Mouse (Mus musculus): ENCODE data around the gene Pik3c2g. TPM values are rescaled to one million over a fixed set of nuclear protein-coding genes. Genes with fewer than 3 reads are reported as not detected.

Gene Pik3c2g
- polyA plus RNA-seq, 1 experiment from 2014 or later = 0.54 TPM

GRCm38 (mm10) chr6:139592081-139592480 is 5.1 kb downstream of the Pik3c2g start:
- WGBS = 52% methylated on average over 3 of the region's 3 CpGs
- ATAC-seq (ENCODE audit: low FRiP score, low read depth) = no peak
- Histone ChIP-seq H3K4me1 (0 out of 2 replicates have a peak, but pooled peaks cover 4% of the 10 kb centered on the region), H3K27ac (replicated peaks) (no peak overlapping the region), H3K36me3 (no peaks in the 10 kb centered on the region), H3K9ac (replicated peaks) (no peak overlapping the region), H3K27me3 (no peaks in the 10 kb centered on the region), H3K9me3 (no peaks in the 10 kb centered on the region), H3K4me2 (replicated peaks) (no peak overlapping the region), H3K4me3 (no peak overlapping the region)

DNA sequence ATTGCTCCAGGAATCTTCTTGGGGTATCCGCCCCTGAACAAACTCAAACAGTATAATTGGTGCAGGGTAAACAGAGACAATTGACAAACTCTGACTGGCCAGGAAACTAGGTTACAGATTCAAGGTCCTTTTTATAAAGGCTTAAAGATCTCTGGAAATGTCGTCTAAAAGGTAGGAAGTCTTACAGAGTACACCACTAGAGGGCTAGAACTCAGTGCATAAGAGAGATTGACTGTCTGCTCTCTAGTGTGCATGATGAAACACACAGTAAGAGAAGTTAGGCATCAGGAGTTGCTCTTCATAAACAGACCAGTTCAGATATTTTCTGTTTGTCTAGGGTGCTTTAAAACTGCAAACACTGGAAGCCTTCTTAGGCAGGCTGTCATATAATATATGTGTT is 9.4 kb downstream of the Pik3c2g start:
- ATAC-seq (ENCODE audit: low FRiP score, low read depth) = no peak
- 41% methylated on average over 2 of the region's 2 CpGs for WGBS
- H3K4me2 ChIP-seq (replicated peaks) = no peak overlapping the region
- no peaks in the 10 kb centered on the region for H3K36me3 ChIP-seq
- H3K9ac ChIP-seq (replicated peaks) = no peak overlapping the region
- H3K9me3 ChIP-seq = no peaks in the 10 kb centered on the region
- H3K27ac ChIP-seq (replicated peaks) = no peak overlapping the region
- no peaks in the 10 kb centered on the region for H3K4me1 ChIP-seq
- no peaks in the 10 kb centered on the region for H3K27me3 ChIP-seq
- H3K4me3 ChIP-seq = no peak overlapping the region

DNA sequence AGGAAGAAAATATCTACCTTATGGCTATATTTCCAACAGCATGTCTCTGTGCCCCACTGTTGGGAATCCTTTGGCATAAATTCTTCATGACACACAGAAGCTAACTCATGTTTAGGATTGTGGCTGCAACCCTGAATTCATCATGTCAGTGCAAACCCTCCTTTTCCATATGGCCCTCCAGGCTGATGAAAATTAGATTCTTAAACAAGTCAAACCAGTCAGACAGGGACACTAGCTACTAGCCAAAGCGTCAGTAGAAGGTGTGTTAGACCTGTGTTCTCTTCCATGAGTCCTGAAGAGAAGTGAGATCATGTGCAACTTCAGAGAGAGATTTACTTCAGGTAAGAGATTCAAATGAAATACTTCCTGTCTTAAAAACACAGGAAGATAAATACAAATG is 12.2 kb downstream of the Pik3c2g start:
- no peak overlapping the region for H3K27ac ChIP-seq (replicated peaks)
- no peak overlapping the region for H3K4me3 ChIP-seq
- no peak overlapping the region for H3K9ac ChIP-seq (replicated peaks)
- H3K4me2 ChIP-seq (replicated peaks) = no peak overlapping the region
- no peaks in the 10 kb centered on the region for H3K27me3 ChIP-seq
- H3K9me3 ChIP-seq = no peaks in the 10 kb centered on the region
- 84% methylated on average over 1 of the region's 1 CpGs for WGBS
- no peak for ATAC-seq (ENCODE audit: low FRiP score, low read depth)
- H3K36me3 ChIP-seq = no peaks in the 10 kb centered on the region
- no peaks in the 10 kb centered on the region for H3K4me1 ChIP-seq

DNA sequence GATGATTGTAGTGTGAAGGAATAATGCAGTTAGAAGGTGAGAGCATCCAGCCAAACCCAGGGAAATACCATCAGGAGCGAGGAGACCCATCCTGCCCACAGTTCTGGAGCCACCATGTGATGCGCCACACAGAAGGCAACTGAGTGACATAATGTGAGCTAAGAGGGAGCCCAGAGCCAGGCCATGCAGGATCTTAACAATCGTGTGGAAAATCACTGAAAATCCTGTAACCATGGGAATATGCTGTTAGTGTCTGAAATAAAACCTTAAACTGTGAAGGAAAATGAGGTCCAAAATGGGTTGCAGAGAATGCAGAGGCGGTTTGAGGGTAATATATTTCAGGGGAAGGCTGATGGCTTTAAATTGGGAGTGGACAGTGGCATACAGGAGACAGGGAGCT is 31.8 kb downstream of the Pik3c2g start:
- Histone ChIP-seq H3K36me3 (no peaks in the 10 kb centered on the region), H3K27me3 (no peaks in the 10 kb centered on the region), H3K4me3 (no peak overlapping the region), H3K4me2 (replicated peaks) (no peak overlapping the region), H3K9me3 (no peaks in the 10 kb centered on the region), H3K27ac (replicated peaks) (no peak overlapping the region), H3K4me1 (no peaks in the 10 kb centered on the region), H3K9ac (replicated peaks) (no peak overlapping the region)
- no peak for ATAC-seq (ENCODE audit: low FRiP score, low read depth)
- WGBS = 86% methylated on average over 4 of the region's 4 CpGs

DNA sequence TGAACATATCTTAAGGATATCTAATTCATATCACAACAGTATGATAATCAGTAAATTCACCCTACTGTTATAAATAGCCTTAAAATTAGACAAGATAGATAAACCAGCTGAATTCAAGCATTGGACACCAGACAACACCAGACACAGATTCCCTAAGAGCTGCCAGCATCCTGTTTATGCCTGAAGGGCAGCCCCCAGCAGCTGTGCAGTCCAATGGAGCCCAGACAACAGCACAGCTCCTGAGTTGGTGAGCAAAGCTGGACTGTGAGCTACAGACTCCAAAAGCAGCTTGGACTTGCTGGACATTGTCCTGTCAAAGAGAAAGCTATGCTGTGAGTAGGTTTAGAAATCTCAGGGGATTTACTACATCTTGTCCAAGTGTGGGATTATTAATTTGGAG is 37.7 kb downstream of the Pik3c2g start:
- ATAC-seq (ENCODE audit: low FRiP score, low read depth) = no peak
- H3K27me3 ChIP-seq = no peaks in the 10 kb centered on the region

GRCm38 (mm10) chr6:139634561-139634960 is 47.5 kb downstream of the Pik3c2g start:
- no peak overlapping the region for H3K4me2 ChIP-seq (replicated peaks)
- no peak overlapping the region for H3K9ac ChIP-seq (replicated peaks)
- H3K36me3 ChIP-seq = no peaks in the 10 kb centered on the region
- H3K27ac ChIP-seq (replicated peaks) = no peak overlapping the region
- H3K27me3 ChIP-seq = no peaks in the 10 kb centered on the region
- H3K9me3 ChIP-seq = no peaks in the 10 kb centered on the region
- H3K4me3 ChIP-seq = no peak overlapping the region
- H3K4me1 ChIP-seq = no peaks in the 10 kb centered on the region
- 86% methylated on average over 3 of the region's 3 CpGs for WGBS
- ATAC-seq (ENCODE audit: low FRiP score, low read depth) = no peak

More for the DNA sequence above, 37.7 kb downstream of the Pik3c2g start:
- no peak overlapping the region for H3K27ac ChIP-seq (replicated peaks)
- no peak overlapping the region for H3K4me3 ChIP-seq
- no peaks in the 10 kb centered on the region for H3K9me3 ChIP-seq
- no peaks in the 10 kb centered on the region for H3K4me1 ChIP-seq
- H3K4me2 ChIP-seq (replicated peaks) = no peak overlapping the region
- H3K9ac ChIP-seq (replicated peaks) = no peak overlapping the region
- H3K36me3 ChIP-seq = no peaks in the 10 kb centered on the region

DNA sequence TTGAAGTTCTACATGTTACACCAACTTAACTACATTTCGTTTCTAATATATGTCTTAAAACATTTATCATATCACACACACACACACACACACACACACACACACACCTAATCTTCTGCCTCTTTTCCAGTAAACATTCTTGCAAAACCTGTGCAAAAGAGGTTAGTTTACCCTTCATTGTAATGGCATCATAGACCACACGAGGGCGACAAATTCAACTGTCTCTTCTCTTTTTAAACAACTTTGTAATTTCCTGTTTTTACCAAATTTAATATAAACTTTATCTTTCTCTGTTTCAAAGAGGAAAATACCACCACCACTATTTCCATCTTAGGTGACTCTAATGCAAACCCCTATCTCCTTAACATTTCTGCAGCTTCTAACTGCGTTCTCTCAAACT is 68.4 kb downstream of the Pik3c2g start:
- 34% methylated on average over 4 of the region's 4 CpGs for WGBS
- H3K4me2 ChIP-seq (replicated peaks) = no peak overlapping the region
- H3K4me3 ChIP-seq = no peak overlapping the region
- H3K4me1 ChIP-seq = no peaks in the 10 kb centered on the region
- no peak overlapping the region for H3K9ac ChIP-seq (replicated peaks)
- H3K27ac ChIP-seq (replicated peaks) = no peak overlapping the region
- ATAC-seq (ENCODE audit: low FRiP score, low read depth) = no peak
- no peaks in the 10 kb centered on the region for H3K27me3 ChIP-seq
- 0 out of 2 replicates have a peak, but pooled peaks cover 4% of the 10 kb centered on the region for H3K9me3 ChIP-seq
- no peaks in the 10 kb centered on the region for H3K36me3 ChIP-seq

GRCm38 (mm10) chr6:139662462-139662861 is 75.4 kb downstream of the Pik3c2g start:
- Histone ChIP-seq H3K27me3 (no peaks in the 10 kb centered on the region), H3K27ac (replicated peaks) (no peak overlapping the region), H3K9me3 (0 out of 2 replicates have a peak, but pooled peaks cover 4% of the 10 kb centered on the region), H3K4me2 (replicated peaks) (no peak overlapping the region), H3K9ac (replicated peaks) (no peak overlapping the region), H3K36me3 (no peaks in the 10 kb centered on the region), H3K4me3 (no peak overlapping the region), H3K4me1 (no peaks in the 10 kb centered on the region)
- ATAC-seq (ENCODE audit: low FRiP score, low read depth) = peak; percentile 41; the same call in 1 of the 2 replicates
- WGBS = 55% methylated on average over 1 of the region's 1 CpGs

DNA sequence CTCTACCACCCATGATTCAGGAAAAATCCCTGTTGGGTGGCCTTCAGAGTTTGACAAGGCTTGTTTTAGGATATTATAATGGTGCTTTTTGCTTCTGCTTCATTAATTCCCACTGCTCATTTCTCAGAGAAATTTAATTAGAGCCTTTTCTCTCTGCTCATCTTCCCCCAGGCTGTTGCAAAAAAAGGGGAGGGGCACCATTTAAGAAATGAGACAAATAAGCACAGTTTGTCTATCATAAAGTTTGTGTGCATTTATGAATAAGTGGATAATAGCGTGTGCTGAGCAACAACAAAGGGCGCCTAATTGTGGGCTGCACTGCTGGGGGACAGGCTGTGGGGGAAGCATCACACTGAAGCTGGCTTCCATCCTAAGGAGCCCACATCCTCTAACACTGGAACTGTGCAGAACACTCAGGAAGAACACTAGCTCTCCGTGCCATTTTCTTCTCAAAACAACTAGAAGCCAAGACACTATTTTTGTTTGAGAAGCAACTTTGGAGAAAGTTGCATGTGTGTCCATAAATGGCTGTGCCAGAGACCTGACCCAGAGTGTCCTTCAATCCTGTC is 131.5 kb downstream of the Pik3c2g start:
- no peak for ATAC-seq (ENCODE audit: low FRiP score, low read depth)
- no peaks in the 10 kb centered on the region for H3K4me1 ChIP-seq
- H3K27me3 ChIP-seq = no peaks in the 10 kb centered on the region
- H3K36me3 ChIP-seq = no peaks in the 10 kb centered on the region
- H3K4me3 ChIP-seq = no peak overlapping the region
- no peak overlapping the region for H3K27ac ChIP-seq (replicated peaks)
- 91% methylated on average over 3 of the region's 3 CpGs for WGBS
- H3K9ac ChIP-seq (replicated peaks) = no peak overlapping the region
- no peak overlapping the region for H3K4me2 ChIP-seq (replicated peaks)
- no peaks in the 10 kb centered on the region for H3K9me3 ChIP-seq

GRCm38 (mm10) chr6:139719639-139720221 is 132.7 kb downstream of the Pik3c2g start:
- no peaks in the 10 kb centered on the region for H3K9me3 ChIP-seq
- no peak overlapping the region for H3K27ac ChIP-seq (replicated peaks)
- no peak overlapping the region for H3K4me3 ChIP-seq
- 81% methylated on average over 13 of the region's 13 CpGs for WGBS
- H3K9ac ChIP-seq (replicated peaks) = no peak overlapping the region
- H3K4me2 ChIP-seq (replicated peaks) = no peak overlapping the region
- H3K4me1 ChIP-seq = no peaks in the 10 kb centered on the region
- H3K36me3 ChIP-seq = no peaks in the 10 kb centered on the region
- H3K27me3 ChIP-seq = no peaks in the 10 kb centered on the region
- no peak for ATAC-seq (ENCODE audit: low FRiP score, low read depth)

GRCm38 (mm10) chr6:139735708-139736626 is 148.9 kb downstream of the Pik3c2g start:
- WGBS = 89% methylated on average over 9 of the region's 9 CpGs
- H3K4me3 ChIP-seq = no peak overlapping the region
- no peaks in the 10 kb centered on the region for H3K9me3 ChIP-seq
- ATAC-seq (ENCODE audit: low FRiP score, low read depth) = no peak
- no peak overlapping the region for H3K27ac ChIP-seq (replicated peaks)
- H3K36me3 ChIP-seq = no peaks in the 10 kb centered on the region
- H3K4me2 ChIP-seq (replicated peaks) = no peak overlapping the region
- H3K9ac ChIP-seq (replicated peaks) = no peak overlapping the region
- no peaks in the 10 kb centered on the region for H3K4me1 ChIP-seq
- H3K27me3 ChIP-seq = no peaks in the 10 kb centered on the region

DNA sequence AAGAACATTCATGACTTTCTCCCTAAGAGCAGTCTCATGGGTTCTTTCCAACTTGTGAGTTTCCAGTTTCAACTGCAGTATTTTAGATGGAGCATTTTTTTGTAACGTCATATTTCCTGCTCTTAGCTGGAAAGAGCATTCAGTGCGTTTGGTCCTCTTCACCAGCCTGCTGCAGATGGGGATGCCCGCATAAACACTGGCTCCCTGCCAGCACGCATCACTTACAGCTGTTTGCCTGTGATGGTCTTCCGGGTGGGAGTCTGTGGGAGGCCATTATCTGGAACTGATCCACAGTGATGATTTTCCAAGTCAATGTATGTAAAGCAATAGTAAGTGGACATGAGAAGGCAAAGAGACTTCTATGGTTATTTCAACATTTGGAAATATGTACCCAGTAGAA is 151.3 kb downstream of the Pik3c2g start:
- no peak overlapping the region for H3K4me3 ChIP-seq
- no peaks in the 10 kb centered on the region for H3K27me3 ChIP-seq
- no peak overlapping the region for H3K9ac ChIP-seq (replicated peaks)
- H3K9me3 ChIP-seq = no peaks in the 10 kb centered on the region
- WGBS = 62% methylated on average over 5 of the region's 5 CpGs
- H3K27ac ChIP-seq (replicated peaks) = no peak overlapping the region
- ATAC-seq (ENCODE audit: low FRiP score, low read depth) = no peak
- no peaks in the 10 kb centered on the region for H3K36me3 ChIP-seq
- H3K4me1 ChIP-seq = no peaks in the 10 kb centered on the region
- no peak overlapping the region for H3K4me2 ChIP-seq (replicated peaks)

Data from midbrain, embryonic 12.5 days (tissue).